Mouse (Mus musculus) stomach, embryonic 16.5 days (tissue): ENCODE results near the gene Zfp787. TPM values are rescaled to one million over a fixed set of nuclear protein-coding genes. Genes with fewer than 3 reads are reported as not detected.

Source experiments
- ATAC-seq: fragments of 200-750 bp; cut with Nextera tagmentation; 2 replicates; pipeline ENCODE4 v1.8.0; 2017; ENCODE audit warnings: moderate number of reproducible peaks, moderate TSS enrichment; ENCODE audit not compliant: insufficient read depth, low FRiP score
- H3K27ac ChIP-seq: fragments of 300-500 bp; sonication (generic); 2 replicates; pipeline ENCODE4 v1.5.1; 2014; ENCODE audit warnings: low read length
- H3K27me3 ChIP-seq: fragments of 300-500 bp; sonication (generic); 2 replicates; pipeline ENCODE4 v1.6.1; 2014; ENCODE audit warnings: low read length, control low read depth, mixed read lengths; ENCODE audit not compliant: control insufficient read depth, insufficient read depth
- H3K36me3 ChIP-seq: fragments of 300-500 bp; sonication (generic); 2 replicates; pipeline ENCODE4 v1.6.1; 2014; ENCODE audit warnings: low read length; ENCODE audit not compliant: control insufficient read depth, insufficient read depth
- H3K4me1 ChIP-seq: fragments of 300-500 bp; sonication (generic); 2 replicates; pipeline ENCODE4 v1.6.1; 2014; ENCODE audit warnings: low read length, control low read depth, mixed read lengths; ENCODE audit not compliant: control insufficient read depth, insufficient read depth
- H3K4me2 ChIP-seq: fragments of 300-500 bp; sonication (generic); 2 replicates; pipeline ENCODE4 v1.6.1; 2014; ENCODE audit warnings: low read depth, low read length, mixed read lengths
- H3K4me3 ChIP-seq: fragments of 300-500 bp; sonication (generic); replicated peaks from 2 replicates; pipeline ENCODE4 v1.5.1; 2014; ENCODE audit warnings: mild to moderate bottlenecking, low read length
- H3K9ac ChIP-seq: fragments of 300-500 bp; sonication (generic); 2 replicates; pipeline ENCODE4 v1.6.1; 2014; ENCODE audit warnings: low read length
- H3K9me3 ChIP-seq: fragments of 300-500 bp; sonication (generic); replicated peaks from 2 replicates; pipeline ENCODE4 v1.6.1; 2016; ENCODE audit warnings: low read length, control low read depth; ENCODE audit not compliant: control insufficient read depth
- WGBS: fragments of 180-500 bp; shearing (Covaris S2); extraction: QIAGEN DNeasy Blood & Tissue Kit; methylation state at CpG from one replicate; pipeline ENCODE4 v1.1.7; 2014; 5-methylcytosine and 5-hydroxymethylcytosine counted together
- polyA plus RNA-seq: library from polyadenylated mRNA; unstranded; fragments of >200 nt; fragmentation: Nextera tagmentation; extraction: Ambion mirVana; gene quantifications from 2 replicates; pipeline ENCODE4 v1.2.1, GENCODE M21; 2015

The Zfp787 gene
- polyA plus RNA-seq: 15.0 and 22.0 TPM in 2 replicates

- Histone ChIP-seq H3K9ac (peak within 1 kb of the TSS; percentile 92), H3K4me1 (peaks cover 33% of the 10 kb centered on the region), H3K9me3 (no peaks in the 10 kb centered on the region), H3K27me3 (no peaks in the 10 kb centered on the region), H3K4me3 (peak within 1 kb of the TSS; percentile 71), H3K36me3 (no peaks in the 10 kb centered on the region), H3K4me2 (peak within 1 kb of the TSS; percentile 75), H3K27ac (peak within 1 kb of the TSS; percentile 94)
- ATAC-seq: peak; percentile 96
- WGBS: under 1% methylated on average over 45 of the region's 54 CpGs
Observed at GRCm38 (mm10) chr7:6155901-6156411, at the start of gene Zfp787. Zfp787 (minus strand) TSS chr7:6155997.

GRCm38 (mm10) chr7:6204200-6204599 lies 48.4 kb upstream of the Zfp787 start:
- no peak overlapping the region for H3K4me3 ChIP-seq
- no peak for ATAC-seq
- 82% methylated on average over 3 of the region's 3 CpGs for WGBS

GRCm38 (mm10) chr7:6196790-6197189 lies 41.0 kb upstream of the Zfp787 start, which contains the start of gene Galp:
Galp (plus strand) TSS chr7:6197090.
- Histone ChIP-seq H3K4me2 (no peak within 1 kb of the TSS), H3K4me3 (no peak within 1 kb of the TSS), H3K36me3 (no peaks in the 10 kb centered on the region), H3K27ac (no peak within 1 kb of the TSS), H3K9ac (no peak within 1 kb of the TSS), H3K27me3 (no peaks in the 10 kb centered on the region), H3K9me3 (no peaks in the 10 kb centered on the region), H3K4me1 (no peaks in the 10 kb centered on the region)
- WGBS: 64% methylated on average over 3 of the region's 3 CpGs
- ATAC-seq: no peak

More at GRCm38 (mm10) chr7:6204200-6204599, 48.4 kb upstream of the Zfp787 start:
- Histone ChIP-seq H3K36me3 (no peaks in the 10 kb centered on the region), H3K27ac (no peak overlapping the region), H3K27me3 (no peaks in the 10 kb centered on the region), H3K4me2 (no peak overlapping the region), H3K9ac (no peak overlapping the region), H3K9me3 (no peaks in the 10 kb centered on the region), H3K4me1 (no peaks in the 10 kb centered on the region)

- Histone ChIP-seq H3K27ac (no peak overlapping the region), H3K4me2 (no peak overlapping the region), H3K36me3 (no peaks in the 10 kb centered on the region), H3K9me3 (no peaks in the 10 kb centered on the region), H3K27me3 (no peaks in the 10 kb centered on the region), H3K9ac (no peak overlapping the region), H3K4me1 (no peaks in the 10 kb centered on the region), H3K4me3 (no peak overlapping the region)
- ATAC-seq: no peak
- 38% methylated on average over 2 of the region's 2 CpGs for WGBS
Observed at GRCm38 (mm10) chr7:6195777-6196176, 40.0 kb upstream of the Zfp787 start.

- 0 out of 2 replicates have a peak, but pooled peaks cover 8% of the 10 kb centered on the region for H3K36me3 ChIP-seq
- H3K27ac ChIP-seq: no peak overlapping the region
- no peaks in the 10 kb centered on the region for H3K27me3 ChIP-seq
- no peaks in the 10 kb centered on the region for H3K9me3 ChIP-seq
- WGBS: 15% methylated on average over 5 of the region's 5 CpGs
- peak; percentile 50; the same call in 1 of the 2 replicates for ATAC-seq
- H3K9ac ChIP-seq: no peak overlapping the region
- no peaks in the 10 kb centered on the region for H3K4me1 ChIP-seq
- H3K4me2 ChIP-seq: no peak overlapping the region
- H3K4me3 ChIP-seq: no peak overlapping the region
Observed at GRCm38 (mm10) chr7:6194129-6194528, 38.3 kb upstream of the Zfp787 start.

GRCm38 (mm10) chr7:6191376-6191775 lies 35.6 kb upstream of the Zfp787 start:
- no peaks in the 10 kb centered on the region for H3K9me3 ChIP-seq
- H3K4me2 ChIP-seq: no peak overlapping the region
- no peak for ATAC-seq
- H3K4me3 ChIP-seq: no peak overlapping the region
- 29% methylated on average over 3 of the region's 3 CpGs for WGBS
- no peaks in the 10 kb centered on the region for H3K4me1 ChIP-seq
- peaks cover 24% of the 10 kb centered on the region; the same call in 1 of the 2 replicates for H3K36me3 ChIP-seq
- no peak overlapping the region for H3K27ac ChIP-seq
- H3K27me3 ChIP-seq: no peaks in the 10 kb centered on the region
- no peak overlapping the region for H3K9ac ChIP-seq

GRCm38 (mm10) chr7:6189542-6189941 lies 33.7 kb upstream of the Zfp787 start:
- no peaks in the 10 kb centered on the region for H3K9me3 ChIP-seq
- no peaks in the 10 kb centered on the region for H3K27me3 ChIP-seq
- no peak overlapping the region for H3K9ac ChIP-seq
- WGBS: 52% methylated on average over 45 of the region's 45 CpGs
- no peaks in the 10 kb centered on the region for H3K4me1 ChIP-seq
- H3K4me2 ChIP-seq: no peak overlapping the region
- H3K27ac ChIP-seq: no peak overlapping the region
- no peak overlapping the region for H3K4me3 ChIP-seq
- ATAC-seq: no peak
- peaks cover 28% of the 10 kb centered on the region for H3K36me3 ChIP-seq

- Histone ChIP-seq H3K9ac (no peak overlapping the region), H3K4me3 (no peak overlapping the region), H3K36me3 (peaks cover 34% of the 10 kb centered on the region), H3K4me2 (no peak overlapping the region), H3K9me3 (no peaks in the 10 kb centered on the region), H3K4me1 (no peaks in the 10 kb centered on the region), H3K27ac (no peak overlapping the region), H3K27me3 (no peaks in the 10 kb centered on the region)
- WGBS: 86% methylated on average over 2 of the region's 2 CpGs
- no peak for ATAC-seq
Observed at GRCm38 (mm10) chr7:6186756-6187155, 31.0 kb upstream of the Zfp787 start.

GRCm38 (mm10) chr7:6186176-6186575 lies 30.4 kb upstream of the Zfp787 start:
- H3K27ac ChIP-seq: no peak overlapping the region
- ATAC-seq: no peak
- peaks cover 34% of the 10 kb centered on the region for H3K36me3 ChIP-seq
- H3K27me3 ChIP-seq: no peaks in the 10 kb centered on the region
- no peaks in the 10 kb centered on the region for H3K4me1 ChIP-seq
- H3K9me3 ChIP-seq: no peaks in the 10 kb centered on the region
- H3K4me3 ChIP-seq: no peak overlapping the region
- no peak overlapping the region for H3K9ac ChIP-seq
- no peak overlapping the region for H3K4me2 ChIP-seq
- 87% methylated on average over 2 of the region's 2 CpGs for WGBS
